Mouse (Mus musculus) intestine, postnatal 0 days (tissue): ENCODE results near the gene Rps28. TPM values are rescaled to one million over a fixed set of nuclear protein-coding genes. Genes with fewer than 3 reads are reported as not detected.

Experiments used
- ATAC-seq: fragments of 200-750 bp; cut with Nextera tagmentation; 2 replicates; pipeline ENCODE4 v1.8.0; 2017; ENCODE audit warnings: mild to moderate bottlenecking, moderate TSS enrichment, moderate library complexity
- H3K27ac ChIP-seq: fragments of 300-500 bp; sonication (generic); 2 replicates; pipeline ENCODE4 v1.5.1; 2014; ENCODE audit warnings: mild to moderate bottlenecking, low read depth, low read length, moderate library complexity
- H3K27me3 ChIP-seq: fragments of 300-500 bp; sonication (generic); replicated peaks from 2 replicates; pipeline ENCODE4 v1.6.1; 2014; ENCODE audit warnings: low read length, mixed read lengths; ENCODE audit not compliant: control insufficient read depth, insufficient read depth
- H3K36me3 ChIP-seq: fragments of 300-500 bp; sonication (generic); 2 replicates; pipeline ENCODE4 v1.6.1; 2014; ENCODE audit warnings: mild to moderate bottlenecking, moderate library complexity; ENCODE audit not compliant: control insufficient read depth, insufficient read depth
- H3K4me1 ChIP-seq: fragments of 300-500 bp; sonication (generic); replicated peaks from 2 replicates; pipeline ENCODE4 v1.6.1; 2014; ENCODE audit warnings: antibody characterized with exemption, low read length, mixed read lengths; ENCODE audit not compliant: control insufficient read depth, insufficient read depth
- H3K4me2 ChIP-seq: fragments of 300-500 bp; sonication (generic); replicated peaks from 2 replicates; pipeline ENCODE4 v1.6.1; 2014; ENCODE audit warnings: low read depth, mild to moderate bottlenecking, moderate library complexity
- H3K4me3 ChIP-seq: fragments of 300-500 bp; sonication (generic); 2 replicates; pipeline ENCODE4 v1.5.1; 2014; ENCODE audit warnings: low read depth, low read length
- H3K9ac ChIP-seq: fragments of 300-500 bp; sonication (generic); 2 replicates; pipeline ENCODE4 v1.6.1; 2014; ENCODE audit warnings: mild to moderate bottlenecking, low read depth, low read length
- H3K9me3 ChIP-seq: fragments of 300-500 bp; sonication (generic); 2 replicates; pipeline ENCODE4 v1.6.1; 2016; ENCODE audit warnings: mixed run types; ENCODE audit not compliant: control insufficient read depth
- CTCF ChIP-seq: sonication (generic); IDR thresholded peaks from 2 replicates; pipeline ENCODE4 v1.5.1; 2016; ENCODE audit warnings: low read depth, mild to moderate bottlenecking, control low read depth, antibody characterized with exemption, moderate library complexity
- WGBS: fragments of 180-500 bp; shearing (Covaris S2); extraction: QIAGEN DNeasy Blood & Tissue Kit; methylation state at CpG from one replicate; pipeline ENCODE4 v1.1.7; 2014; 5-methylcytosine and 5-hydroxymethylcytosine counted together
- polyA plus RNA-seq: library from polyadenylated mRNA; unstranded; fragments of >200 nt; fragmentation: Nextera tagmentation; extraction: Ambion mirVana; gene quantifications from 2 replicates; pipeline ENCODE4 v1.2.1, GENCODE M21; 2015

The Rps28 gene
- polyA plus RNA-seq, 1 experiment from 2014 or later, result 831 TPM

- Histone ChIP-seq H3K9me3 (no peaks in the 10 kb centered on the region), H3K36me3 (peaks cover 55% of the 10 kb centered on the region), H3K4me2 (no peak overlapping the region), H3K27me3 (no peaks in the 10 kb centered on the region), H3K27ac (no peak overlapping the region), H3K4me3 (no peak overlapping the region), H3K4me1 (peaks cover 9% of the 10 kb centered on the region), H3K9ac (no peak overlapping the region)
- WGBS, result 90% methylated on average over 1 of the region's 1 CpGs
- no peak for ATAC-seq
- peak; percentile 53 for TF ChIP-seq CTCF
Measured at GRCm38 (mm10) chr17:33822436-33822959, 1.9 kb downstream of the Rps28 start.

- Histone ChIP-seq H3K9ac (peak overlapping the region; percentile 62), H3K4me3 (peak overlapping the region; percentile 56), H3K36me3 (peaks cover 50% of the 10 kb centered on the region), H3K9me3 (no peaks in the 10 kb centered on the region), H3K27me3 (no peaks in the 10 kb centered on the region), H3K4me1 (peaks cover 12% of the 10 kb centered on the region), H3K27ac (peak overlapping the region; percentile 73), H3K4me2 (peak overlapping the region; percentile 89)
- ATAC-seq, result no peak
- no peak for TF ChIP-seq CTCF
- 18% methylated on average over 33 of the region's 33 CpGs for WGBS
Measured at GRCm38 (mm10) chr17:33817969-33818643, 6.3 kb downstream of the Rps28 start.

GRCm38 (mm10) chr17:33817184-33817968, 7.0 kb downstream of the Rps28 start:
- Histone ChIP-seq H3K27me3 (no peaks in the 10 kb centered on the region), H3K4me2 (peak overlapping the region; percentile 89), H3K4me3 (peak overlapping the region; percentile 56), H3K9ac (peak overlapping the region; percentile 62), H3K9me3 (no peaks in the 10 kb centered on the region), H3K27ac (peak overlapping the region; percentile 90), H3K4me1 (peaks cover 12% of the 10 kb centered on the region), H3K36me3 (peaks cover 42% of the 10 kb centered on the region)
- peak; percentile 97 for ATAC-seq
- no peak; the same call in 1 of the 2 replicates for TF ChIP-seq CTCF
- under 1% methylated on average over 89 of the region's 89 CpGs for WGBS

- no peaks in the 10 kb centered on the region for H3K9me3 ChIP-seq
- WGBS, result 61% methylated on average over 5 of the region's 5 CpGs
- H3K36me3 ChIP-seq, result peaks cover 35% of the 10 kb centered on the region
- TF ChIP-seq CTCF, result no peak
- peak overlapping the region; percentile 90; the same call in 1 of the 2 replicates for H3K27ac ChIP-seq
- H3K9ac ChIP-seq, result 0 out of 2 replicates have a peak overlapping the region, but pooled peaks have one; percentile 62
- peaks cover 12% of the 10 kb centered on the region for H3K4me1 ChIP-seq
- peak overlapping the region; percentile 89; the same call in 1 of the 2 replicates for H3K4me2 ChIP-seq
- H3K4me3 ChIP-seq, result peak overlapping the region; percentile 56
- no peak for ATAC-seq
- H3K27me3 ChIP-seq, result no peaks in the 10 kb centered on the region
Measured at GRCm38 (mm10) chr17:33816612-33817011, 7.8 kb downstream of the Rps28 start.

- Histone ChIP-seq H3K4me2 (no peak overlapping the region), H3K9me3 (no peaks in the 10 kb centered on the region), H3K36me3 (peaks cover 22% of the 10 kb centered on the region), H3K9ac (no peak overlapping the region), H3K27me3 (no peaks in the 10 kb centered on the region), H3K4me1 (peaks cover 12% of the 10 kb centered on the region), H3K27ac (no peak overlapping the region), H3K4me3 (no peak overlapping the region)
- TF ChIP-seq CTCF, result no peak
- ATAC-seq, result no peak
- 88% methylated on average over 5 of the region's 6 CpGs for WGBS
Measured at GRCm38 (mm10) chr17:33815399-33815798, 9.0 kb downstream of the Rps28 start.

GRCm38 (mm10) chr17:33812990-33813389, 11.4 kb downstream of the Rps28 start:
- Histone ChIP-seq H3K4me1 (peaks cover 8% of the 10 kb centered on the region), H3K9ac (no peak overlapping the region), H3K36me3 (no peaks in the 10 kb centered on the region), H3K27me3 (no peaks in the 10 kb centered on the region), H3K4me2 (no peak overlapping the region), H3K9me3 (no peaks in the 10 kb centered on the region), H3K4me3 (no peak overlapping the region), H3K27ac (no peak overlapping the region)
- ATAC-seq, result no peak
- TF ChIP-seq CTCF, result no peak
- 62% methylated on average over 4 of the region's 4 CpGs for WGBS
